Mouse (Mus musculus): Measurements from ENCODE around the gene Chad. TPM values are rescaled to one million over a fixed set of nuclear protein-coding genes. Genes with fewer than 3 reads are reported as not detected.

The Chad gene
- polyA plus RNA-seq, 1 experiment: 0.59 TPM

GRCm38 (mm10) chr11:94563821-94564220, 1.0 kb upstream of the Chad start:
- TF ChIP-seq POLR2A (IDR thresholded peaks at IDR 0.05; ENCODE audit: control insufficient read depth, extremely low read depth, insufficient read depth, low read length, poor library complexity) (no peak), CTCF (IDR thresholded peaks at IDR 0.05; ENCODE audit: borderline replicate concordance, control insufficient read depth, extremely low read depth, insufficient read depth, low read length, poor library complexity) (no peak)
- Histone ChIP-seq H3K27ac (ENCODE audit: control insufficient read depth, insufficient read depth, low read length) (no peak overlapping the region), H3K27me3 (ENCODE audit: control insufficient read depth, insufficient read depth, low read length) (peaks cover 4% of the 10 kb centered on the region; the same call in 1 of the 2 replicates), H3K4me3 (ENCODE audit: control insufficient read depth, insufficient read depth, low read length) (no peak overlapping the region), H3K4me1 (replicated peaks; ENCODE audit: control insufficient read depth, insufficient read depth, low read length) (peaks cover 18% of the 10 kb centered on the region), H3K36me3 (ENCODE audit: control insufficient read depth, insufficient read depth, low read length) (no peaks in the 10 kb centered on the region)
- DNase-seq: no peak
- WGBS: 15% methylated on average over 5 of the region's 5 CpGs

DNA sequence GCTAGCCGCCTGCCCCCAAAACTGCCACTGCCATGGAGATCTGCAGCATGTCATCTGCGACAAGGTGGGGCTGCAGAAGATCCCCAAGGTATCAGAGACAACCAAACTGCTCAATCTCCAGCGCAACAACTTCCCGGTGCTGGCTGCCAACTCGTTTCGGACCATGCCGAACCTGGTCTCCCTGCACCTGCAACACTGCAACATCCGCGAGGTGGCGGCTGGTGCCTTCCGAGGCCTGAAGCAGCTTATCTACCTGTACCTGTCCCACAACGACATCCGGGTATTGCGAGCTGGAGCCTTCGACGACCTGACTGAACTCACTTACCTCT, 268 bp downstream of the Chad start:
- DNase-seq: no peak
- Histone ChIP-seq H3K4me3 (ENCODE audit: control insufficient read depth, insufficient read depth, low read length) (no peak overlapping the region), H3K27me3 (ENCODE audit: control insufficient read depth, insufficient read depth, low read length) (peaks cover 4% of the 10 kb centered on the region; the same call in 1 of the 2 replicates), H3K36me3 (ENCODE audit: control insufficient read depth, insufficient read depth, low read length) (no peaks in the 10 kb centered on the region), H3K4me1 (replicated peaks; ENCODE audit: control insufficient read depth, insufficient read depth, low read length) (peaks cover 20% of the 10 kb centered on the region), H3K27ac (ENCODE audit: control insufficient read depth, insufficient read depth, low read length) (no peak overlapping the region)
- WGBS: 46% methylated on average over 16 of the region's 16 CpGs
- TF ChIP-seq POLR2A (IDR thresholded peaks at IDR 0.05; ENCODE audit: control insufficient read depth, extremely low read depth, insufficient read depth, low read length, poor library complexity) (no peak), CTCF (IDR thresholded peaks at IDR 0.05; ENCODE audit: borderline replicate concordance, control insufficient read depth, extremely low read depth, insufficient read depth, low read length, poor library complexity) (no peak)

- H3K4me1 ChIP-seq (replicated peaks; ENCODE audit: control insufficient read depth, insufficient read depth, low read length): peaks cover 31% of the 10 kb centered on the region
- H3K36me3 ChIP-seq (ENCODE audit: control insufficient read depth, insufficient read depth, low read length): no peaks in the 10 kb centered on the region
- no peak for TF ChIP-seq POLR2A (IDR thresholded peaks at IDR 0.05; ENCODE audit: control insufficient read depth, extremely low read depth, insufficient read depth, low read length, poor library complexity)
- no peak for TF ChIP-seq CTCF (IDR thresholded peaks at IDR 0.05; ENCODE audit: borderline replicate concordance, control insufficient read depth, extremely low read depth, insufficient read depth, low read length, poor library complexity)
- no peak for DNase-seq
- WGBS: 94% methylated on average over 6 of the region's 6 CpGs
- H3K4me3 ChIP-seq (ENCODE audit: control insufficient read depth, insufficient read depth, low read length): no peak overlapping the region
- no peak overlapping the region for H3K27ac ChIP-seq (ENCODE audit: control insufficient read depth, insufficient read depth, low read length)
- peaks cover 4% of the 10 kb centered on the region; the same call in 1 of the 2 replicates for H3K27me3 ChIP-seq (ENCODE audit: control insufficient read depth, insufficient read depth, low read length)
Observed at GRCm38 (mm10) chr11:94566534-94566933, 1.7 kb downstream of the Chad start.

GRCm38 (mm10) chr11:94567326-94567725, 2.5 kb downstream of the Chad start:
- DNase-seq: no peak
- WGBS: 97% methylated on average over 7 of the region's 7 CpGs
- H3K36me3 ChIP-seq (ENCODE audit: control insufficient read depth, insufficient read depth, low read length): no peaks in the 10 kb centered on the region
- no peak overlapping the region for H3K4me3 ChIP-seq (ENCODE audit: control insufficient read depth, insufficient read depth, low read length)
- peaks cover 31% of the 10 kb centered on the region for H3K4me1 ChIP-seq (replicated peaks; ENCODE audit: control insufficient read depth, insufficient read depth, low read length)
- peaks cover 4% of the 10 kb centered on the region; the same call in 1 of the 2 replicates for H3K27me3 ChIP-seq (ENCODE audit: control insufficient read depth, insufficient read depth, low read length)
- H3K27ac ChIP-seq (ENCODE audit: control insufficient read depth, insufficient read depth, low read length): no peak overlapping the region
- TF ChIP-seq CTCF (IDR thresholded peaks at IDR 0.05; ENCODE audit: borderline replicate concordance, control insufficient read depth, extremely low read depth, insufficient read depth, low read length, poor library complexity) (no peak), POLR2A (IDR thresholded peaks at IDR 0.05; ENCODE audit: control insufficient read depth, extremely low read depth, insufficient read depth, low read length, poor library complexity) (no peak)

GRCm38 (mm10) chr11:94570612-94571011, 5.8 kb downstream of the Chad start:
- Histone ChIP-seq H3K4me1 (replicated peaks; ENCODE audit: control insufficient read depth, insufficient read depth, low read length) (peaks cover 12% of the 10 kb centered on the region), H3K27ac (ENCODE audit: control insufficient read depth, insufficient read depth, low read length) (peak overlapping the region; percentile 88), H3K36me3 (ENCODE audit: control insufficient read depth, insufficient read depth, low read length) (no peaks in the 10 kb centered on the region), H3K4me3 (ENCODE audit: control insufficient read depth, insufficient read depth, low read length) (peak overlapping the region; percentile 2; the same call in 1 of the 2 replicates), H3K27me3 (ENCODE audit: control insufficient read depth, insufficient read depth, low read length) (no peaks in the 10 kb centered on the region; the same call in 1 of the 2 replicates)
- DNase-seq: peak; percentile 55
- WGBS: 21% methylated on average over 9 of the region's 9 CpGs
- TF ChIP-seq POLR2A (IDR thresholded peaks at IDR 0.05; ENCODE audit: control insufficient read depth, extremely low read depth, insufficient read depth, low read length, poor library complexity) (no peak), CTCF (IDR thresholded peaks at IDR 0.05; ENCODE audit: borderline replicate concordance, control insufficient read depth, extremely low read depth, insufficient read depth, low read length, poor library complexity) (no peak)

DNA sequence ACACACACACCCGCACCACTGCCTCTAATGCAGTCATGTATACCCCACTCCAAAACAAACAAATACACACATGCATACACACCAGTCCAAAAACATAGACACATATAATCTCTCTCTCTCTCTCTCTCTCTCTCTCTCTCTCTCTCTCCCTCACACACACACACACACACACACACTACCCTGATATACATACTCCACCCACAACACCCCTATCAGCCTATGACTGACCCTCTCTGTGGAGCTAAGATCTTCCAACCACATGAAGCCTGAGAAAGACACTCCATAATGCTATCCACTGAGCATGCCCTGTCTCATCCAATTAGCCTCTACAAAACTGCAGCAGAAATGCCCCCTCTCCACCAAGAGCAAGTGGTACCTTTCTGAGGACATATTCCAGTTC, 7.0 kb downstream of the Chad start:
- WGBS: 96% methylated on average over 1 of the region's 1 CpGs
- no peaks in the 10 kb centered on the region for H3K36me3 ChIP-seq (ENCODE audit: control insufficient read depth, insufficient read depth, low read length)
- TF ChIP-seq CTCF (IDR thresholded peaks at IDR 0.05; ENCODE audit: borderline replicate concordance, control insufficient read depth, extremely low read depth, insufficient read depth, low read length, poor library complexity) (no peak), POLR2A (IDR thresholded peaks at IDR 0.05; ENCODE audit: control insufficient read depth, extremely low read depth, insufficient read depth, low read length, poor library complexity) (no peak)
- no peak overlapping the region for H3K27ac ChIP-seq (ENCODE audit: control insufficient read depth, insufficient read depth, low read length)
- no peak overlapping the region for H3K4me3 ChIP-seq (ENCODE audit: control insufficient read depth, insufficient read depth, low read length)
- no peaks in the 10 kb centered on the region; the same call in 1 of the 2 replicates for H3K27me3 ChIP-seq (ENCODE audit: control insufficient read depth, insufficient read depth, low read length)
- peaks cover 12% of the 10 kb centered on the region for H3K4me1 ChIP-seq (replicated peaks; ENCODE audit: control insufficient read depth, insufficient read depth, low read length)
- DNase-seq: no peak

DNA sequence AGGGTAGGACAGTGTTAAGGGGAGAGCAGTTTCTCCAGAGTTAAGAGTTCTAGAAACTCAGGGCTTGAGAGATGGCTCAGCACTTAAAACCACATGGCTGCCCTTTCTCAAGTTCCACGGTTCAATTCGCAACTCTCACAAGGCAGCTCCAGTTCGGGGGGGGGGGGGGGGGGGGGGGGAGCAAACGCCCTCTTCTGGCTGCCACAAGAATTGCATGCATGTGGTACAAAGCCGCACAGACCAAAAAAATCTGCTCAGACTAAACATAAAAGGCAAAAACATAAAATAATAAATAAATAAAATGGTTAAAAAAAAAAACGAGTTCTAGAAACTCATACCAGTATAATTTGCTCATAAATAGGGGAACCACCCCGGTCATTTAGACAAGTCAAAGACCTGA, 9.7 kb downstream of the Chad start:
- Histone ChIP-seq H3K27me3 (ENCODE audit: control insufficient read depth, insufficient read depth, low read length) (no peaks in the 10 kb centered on the region; the same call in 1 of the 2 replicates), H3K4me1 (replicated peaks; ENCODE audit: control insufficient read depth, insufficient read depth, low read length) (peaks cover 12% of the 10 kb centered on the region), H3K4me3 (ENCODE audit: control insufficient read depth, insufficient read depth, low read length) (no peak overlapping the region), H3K27ac (ENCODE audit: control insufficient read depth, insufficient read depth, low read length) (no peak overlapping the region), H3K36me3 (ENCODE audit: control insufficient read depth, insufficient read depth, low read length) (no peaks in the 10 kb centered on the region)
- 23% methylated on average over 7 of the region's 7 CpGs for WGBS
- no peak for TF ChIP-seq CTCF (IDR thresholded peaks at IDR 0.05; ENCODE audit: borderline replicate concordance, control insufficient read depth, extremely low read depth, insufficient read depth, low read length, poor library complexity)
- TF ChIP-seq POLR2A (IDR thresholded peaks at IDR 0.05; ENCODE audit: control insufficient read depth, extremely low read depth, insufficient read depth, low read length, poor library complexity): no peak
- no peak for DNase-seq

All from thymus, adult 2 months (tissue).